Comparison of ENCODE assay signal across 12 mouse cellular contexts in genomic region chr1:157181081-157181480, GRCm38 (mm10).
DNase-seq lines count a peak whose midpoint lies in the region; ATAC-seq and TF ChIP-seq lines count a peak whose summit lies in the region.
"Had no signal": no experiment of that assay in that cellular context is flagged by ENCODE, and none has a peak within 500 bp of the region (broad histone marks: within the 10 kb centered on the region; RNA-seq: fewer than 3 reads in every experiment).

No protein-coding gene starts in this region.

- no peaks in the 10 kb centered on the region for H3K36me3 ChIP-seq in kidney, postnatal 0 days (ENCODE audit: insufficient read depth, low read length)
- H3K36me3 ChIP-seq in heart, embryonic 14.5 days (ENCODE audit: control insufficient read depth, insufficient read depth, low read length) = no peaks in the 10 kb centered on the region
- H3K36me3 ChIP-seq in midbrain, embryonic 16.5 days (ENCODE audit: control insufficient read depth, insufficient read depth, low read length) = no peaks in the 10 kb centered on the region

- no peak overlapping the region for H3K4me2 ChIP-seq in kidney, postnatal 0 days (ENCODE audit: low read length)
- H3K4me2 ChIP-seq in heart, embryonic 14.5 days (ENCODE audit: low read length) = no peak overlapping the region
- no peak overlapping the region for H3K4me2 ChIP-seq in midbrain, embryonic 16.5 days (ENCODE audit: low read length)
- H3K4me2 ChIP-seq: neural tube, embryonic 13.5 days had no signal

- no peak for DNase-seq in cerebellum, adult 8-10 months
- DNase-seq in kidney, postnatal 0 days (ENCODE audit: low spot score) = peak; percentile 5
- no peak for DNase-seq in kidney, adult 8-10 months
- no peak for DNase-seq in adipocyte (ENCODE audit: low spot score)
- no peak for DNase-seq in gastrocnemius, postnatal 25 days
- DNase-seq: lung, adult 18-20 months had no signal

- no peak overlapping the region for H3K9ac ChIP-seq in kidney, postnatal 0 days (ENCODE audit: low read depth, low read length)
- peak overlapping the region; percentile 21; the same call in 1 of the 2 replicates for H3K9ac ChIP-seq in heart, embryonic 14.5 days (ENCODE audit: low read length)
- H3K9ac ChIP-seq in midbrain, embryonic 16.5 days (ENCODE audit: low read depth, low read length) = peak overlapping the region; percentile 48; the same call in 1 of the 2 replicates
- H3K9ac ChIP-seq: neural tube, embryonic 13.5 days had no signal

- no peaks in the 10 kb centered on the region for H3K27me3 ChIP-seq in kidney, postnatal 0 days (ENCODE audit: insufficient read depth, low read length)
- no peaks in the 10 kb centered on the region for H3K27me3 ChIP-seq in heart, embryonic 14.5 days (ENCODE audit: control insufficient read depth, insufficient read depth, low read length)
- H3K27me3 ChIP-seq in midbrain, embryonic 16.5 days (ENCODE audit: control insufficient read depth, insufficient read depth, low read depth, low read length) = no peaks in the 10 kb centered on the region
- H3K27me3 ChIP-seq: neural tube, embryonic 13.5 days; Patski had no signal

- ATAC-seq in cerebellum, adult (ENCODE audit: insufficient number of reproducible peaks, low FRiP score, low TSS enrichment) = peak; percentile 45; the same call in 1 of the 2 replicates
- no peak for ATAC-seq in kidney, postnatal 0 days (replicated peaks; ENCODE audit: low FRiP score, low read depth)
- ATAC-seq in heart, embryonic 14.5 days (ENCODE audit: insufficient number of reproducible peaks, insufficient read depth, low FRiP score, low read depth) = no peak
- ATAC-seq in midbrain, embryonic 16.5 days = peak; percentile 70
- ATAC-seq: Patski had no signal

- H3K9me3 ChIP-seq in kidney, postnatal 0 days (replicated peaks; ENCODE audit: low read length) = no peaks in the 10 kb centered on the region
- no peaks in the 10 kb centered on the region for H3K9me3 ChIP-seq in heart, embryonic 14.5 days (ENCODE audit: control insufficient read depth, low read length)
- H3K9me3 ChIP-seq in midbrain, embryonic 16.5 days (replicated peaks; ENCODE audit: control insufficient read depth, low read length, poor library complexity, severe bottlenecking) = no peaks in the 10 kb centered on the region
- H3K9me3 ChIP-seq: neural tube, embryonic 13.5 days had no signal

- TF ChIP-seq CTCF in kidney, postnatal 0 days (IDR thresholded peaks at IDR 0.05; ENCODE audit: low read depth) = no peak

- no peak overlapping the region for H3K27ac ChIP-seq in kidney, postnatal 0 days
- peak overlapping the region; percentile 2 to 20; a peak in 2 of 4 replicates for H3K27ac ChIP-seq in heart, embryonic 14.5 days (replicated peaks in 1 of 2; ENCODE audit: control insufficient read depth in 1 of 2, insufficient read depth in 1 of 2, low read depth in 2 of 2, low read length in 2 of 2)
- peak overlapping the region; percentile 47 for H3K27ac ChIP-seq in midbrain, embryonic 16.5 days (ENCODE audit: low read length)
- H3K27ac ChIP-seq: neural tube, embryonic 13.5 days had no signal

- H3K4me1 ChIP-seq in kidney, postnatal 0 days (replicated peaks; ENCODE audit: insufficient read depth, low read length) = peaks cover 11% of the 10 kb centered on the region; the same call in 1 of the 2 replicates
- H3K4me1 ChIP-seq in heart, embryonic 14.5 days (ENCODE audit: control insufficient read depth in 2 of 2, insufficient read depth in 2 of 2, low read length in 2 of 2) = peaks cover 5 to 31% of the 10 kb centered on the region in 2 experiments
- H3K4me1 ChIP-seq in midbrain, embryonic 16.5 days (ENCODE audit: control insufficient read depth, insufficient read depth, low read length) = peaks cover 15% of the 10 kb centered on the region

- H3K4me3 ChIP-seq in kidney, postnatal 0 days (replicated peaks; ENCODE audit: low read depth, low read length) = no peak overlapping the region
- H3K4me3 ChIP-seq in heart, embryonic 14.5 days (ENCODE audit: control insufficient read depth in 1 of 2, insufficient read depth in 1 of 2, low read depth in 1 of 2, low read length in 2 of 2) = no peak overlapping the region
- H3K4me3 ChIP-seq in midbrain, embryonic 16.5 days (ENCODE audit: low read depth, low read length) = no peak overlapping the region
- H3K4me3 ChIP-seq: erythroblast, embryonic 14.5 days; neural tube, embryonic 13.5 days had no signal

Comparison
In these comparisons a context has a peak if more than half of its experiments do, and no peak if none do; other contexts are left out.
1. ATAC-seq: peak in cerebellum, adult (single experiment) and midbrain, embryonic 16.5 days (single experiment); none in kidney, postnatal 0 days (single experiment) and heart, embryonic 14.5 days (single experiment).